Mouse (Mus musculus): ENCODE data around the gene Insr. TPM values are rescaled to one million over a fixed set of nuclear protein-coding genes. Genes with fewer than 3 reads are reported as not detected.
A peak's percentile ranks its signal among the peaks of the same experiment; 100 is the strongest.

Gene Insr
- polyA plus RNA-seq, 1 experiment from 2014 or later = 34.5 TPM

DNA sequence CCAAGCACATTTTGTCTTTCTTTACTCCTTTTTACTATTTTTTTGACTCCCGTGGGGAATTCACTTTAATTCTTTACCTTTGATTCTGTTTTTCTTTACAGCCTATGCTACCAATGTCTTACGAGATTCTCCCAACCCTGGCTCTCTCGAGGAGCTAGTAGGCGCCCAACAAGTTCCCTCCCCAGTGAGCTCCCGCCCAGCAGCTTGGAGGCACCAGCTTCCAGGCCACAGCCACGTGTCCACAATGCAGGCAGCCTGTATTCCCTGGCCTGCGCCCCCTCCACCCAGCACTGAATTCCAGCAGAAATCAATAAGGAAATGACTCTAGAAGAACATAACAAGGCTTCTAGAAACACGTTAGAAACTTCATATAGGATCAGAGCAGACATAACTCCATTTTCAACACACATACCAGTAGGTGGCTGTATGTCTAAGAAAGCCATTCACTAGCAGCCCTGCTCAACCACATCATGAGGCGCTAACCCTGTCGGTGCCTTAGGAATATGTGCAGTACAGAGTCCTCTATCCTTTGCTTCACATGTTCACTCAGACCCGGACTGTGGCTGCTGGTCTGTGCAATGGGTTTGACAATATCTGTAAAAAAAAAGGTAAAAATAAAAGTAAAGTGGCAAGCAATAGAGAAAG, 971 bp upstream of the Insr start:
- Histone ChIP-seq H3K9me3 (ENCODE audit: control insufficient read depth, low read length) (no peaks in the 10 kb centered on the region), H3K27me3 (replicated peaks; ENCODE audit: control insufficient read depth, insufficient read depth, low read length) (no peaks in the 10 kb centered on the region), H3K36me3 (ENCODE audit: control insufficient read depth, insufficient read depth, low read length) (no peaks in the 10 kb centered on the region), H3K27ac (ENCODE audit: low read depth, low read length) (no peak overlapping the region; the same call in 1 of the 2 replicates), H3K4me2 (peak overlapping the region; percentile 93), H3K4me3 (ENCODE audit: low read depth, low read length) (peak overlapping the region; percentile 85; the same call in 1 of the 2 replicates), H3K4me1 (replicated peaks; ENCODE audit: control insufficient read depth, insufficient read depth, low read length) (peaks cover 20% of the 10 kb centered on the region), H3K9ac (ENCODE audit: low read depth, low read length) (peak overlapping the region; percentile 57; the same call in 1 of the 2 replicates)
- no peak for ATAC-seq (replicated peaks; ENCODE audit: low FRiP score)
- peak; percentile 43 for DNase-seq (ENCODE audit: low spot score)
- 32% methylated on average over 11 of the region's 11 CpGs for WGBS

- Histone ChIP-seq H3K27ac (ENCODE audit: low read depth, low read length) (no peak overlapping the region), H3K4me3 (ENCODE audit: low read depth, low read length) (peak overlapping the region; percentile 85), H3K4me2 (peak overlapping the region; percentile 93), H3K27me3 (replicated peaks; ENCODE audit: control insufficient read depth, insufficient read depth, low read length) (no peaks in the 10 kb centered on the region), H3K4me1 (replicated peaks; ENCODE audit: control insufficient read depth, insufficient read depth, low read length) (peaks cover 20% of the 10 kb centered on the region), H3K36me3 (ENCODE audit: control insufficient read depth, insufficient read depth, low read length) (no peaks in the 10 kb centered on the region), H3K9me3 (ENCODE audit: control insufficient read depth, low read length) (no peaks in the 10 kb centered on the region), H3K9ac (ENCODE audit: low read depth, low read length) (peak overlapping the region; percentile 57; the same call in 1 of the 2 replicates)
- no peak for DNase-seq (ENCODE audit: low spot score)
- ATAC-seq (replicated peaks; ENCODE audit: low FRiP score) = no peak; the same call in 1 of the 2 replicates
- WGBS = 1% methylated on average over 18 of the region's 18 CpGs
These were observed 282 bp upstream of the Insr start for GRCm38 (mm10) chr8:3279721-3280077.

DNA sequence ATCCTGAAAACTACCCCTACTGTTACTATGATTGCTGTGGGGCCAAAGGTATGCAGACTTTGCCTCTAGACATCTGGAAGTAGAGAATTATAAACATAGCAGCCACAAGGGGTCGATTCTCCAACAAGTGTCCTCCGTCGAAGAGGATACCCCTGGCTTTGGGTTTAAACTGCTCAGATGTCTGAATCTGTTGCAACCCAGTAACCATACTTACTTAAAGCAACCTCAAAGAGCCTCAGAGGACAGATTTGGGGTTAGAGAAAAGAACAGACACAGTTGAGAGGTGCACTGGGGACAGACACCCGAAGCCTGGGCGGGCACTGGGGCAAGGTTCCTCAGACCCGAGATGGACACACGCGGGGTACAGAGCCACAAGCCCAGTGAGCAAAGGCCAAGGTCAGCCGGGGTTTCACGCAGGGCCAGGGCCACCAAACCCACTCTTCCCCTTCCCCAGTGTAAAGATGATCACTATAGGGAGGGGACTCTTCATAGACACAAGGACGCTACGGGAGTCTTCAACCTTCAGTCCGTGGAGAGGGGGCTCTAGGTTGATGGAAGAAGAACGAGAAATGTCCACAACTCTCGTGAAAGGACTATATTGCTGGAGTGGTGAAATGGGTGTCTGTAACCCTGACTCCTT, 1.1 kb downstream of the Insr start:
- peak; percentile 5; the same call in 1 of the 2 replicates for ATAC-seq (replicated peaks; ENCODE audit: low FRiP score)
- H3K4me3 ChIP-seq (ENCODE audit: low read depth, low read length) = peak overlapping the region; percentile 85

GRCm38 (mm10) chr8:3277266-3277665, 2.2 kb downstream of the Insr start:
- peak overlapping the region; percentile 93 for H3K4me2 ChIP-seq
- no peak overlapping the region for H3K27ac ChIP-seq (ENCODE audit: low read depth, low read length)
- H3K36me3 ChIP-seq (ENCODE audit: control insufficient read depth, insufficient read depth, low read length) = no peaks in the 10 kb centered on the region
- ATAC-seq (replicated peaks; ENCODE audit: low FRiP score) (no peak), DNase-seq (ENCODE audit: low spot score) (no peak)
- H3K4me1 ChIP-seq (replicated peaks; ENCODE audit: control insufficient read depth, insufficient read depth, low read length) = peaks cover 20% of the 10 kb centered on the region
- 93% methylated on average over 9 of the region's 9 CpGs for WGBS
- H3K9me3 ChIP-seq (ENCODE audit: control insufficient read depth, low read length) = no peaks in the 10 kb centered on the region
- peak overlapping the region; percentile 85; the same call in 1 of the 2 replicates for H3K4me3 ChIP-seq (ENCODE audit: low read depth, low read length)
- H3K27me3 ChIP-seq (replicated peaks; ENCODE audit: control insufficient read depth, insufficient read depth, low read length) = no peaks in the 10 kb centered on the region
- no peak overlapping the region for H3K9ac ChIP-seq (ENCODE audit: low read depth, low read length)

More for the DNA sequence above, 1.1 kb downstream of the Insr start:
- H3K9ac ChIP-seq (ENCODE audit: low read depth, low read length) = peak overlapping the region; percentile 97
- no peak for DNase-seq (ENCODE audit: low spot score)
- no peaks in the 10 kb centered on the region for H3K36me3 ChIP-seq (ENCODE audit: control insufficient read depth, insufficient read depth, low read length)
- WGBS = 34% methylated on average over 15 of the region's 15 CpGs
- no peaks in the 10 kb centered on the region for H3K9me3 ChIP-seq (ENCODE audit: control insufficient read depth, low read length)
- no peak overlapping the region for H3K27ac ChIP-seq (ENCODE audit: low read depth, low read length)
- H3K27me3 ChIP-seq (replicated peaks; ENCODE audit: control insufficient read depth, insufficient read depth, low read length) = no peaks in the 10 kb centered on the region
- H3K4me2 ChIP-seq = peak overlapping the region; percentile 93
- peaks cover 20% of the 10 kb centered on the region for H3K4me1 ChIP-seq (replicated peaks; ENCODE audit: control insufficient read depth, insufficient read depth, low read length)

DNA sequence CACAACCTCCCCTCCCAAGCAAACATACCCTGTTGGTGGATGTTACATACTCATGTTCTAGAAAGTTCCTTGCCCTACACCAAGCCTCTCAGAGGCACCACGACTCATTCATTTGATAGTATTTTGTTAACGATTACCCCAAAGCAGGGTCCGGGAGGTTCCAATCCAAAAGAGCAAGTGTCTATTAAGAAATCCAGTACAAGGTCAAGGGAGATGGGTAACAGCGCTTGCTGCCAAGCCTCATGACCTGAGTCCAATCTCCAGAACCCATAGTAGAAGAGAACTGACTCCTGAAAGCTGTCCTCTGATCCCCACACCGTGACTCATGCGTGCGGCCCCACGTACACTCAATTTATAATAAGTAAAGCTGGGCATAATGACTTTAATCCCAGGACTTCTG, 3.4 kb downstream of the Insr start:
- H3K9me3 ChIP-seq (ENCODE audit: control insufficient read depth, low read length) = no peaks in the 10 kb centered on the region
- ATAC-seq (replicated peaks; ENCODE audit: low FRiP score) (no peak), DNase-seq (ENCODE audit: low spot score) (no peak)
- 96% methylated on average over 8 of the region's 8 CpGs for WGBS
- H3K9ac ChIP-seq (ENCODE audit: low read depth, low read length) = no peak overlapping the region
- no peak overlapping the region for H3K27ac ChIP-seq (ENCODE audit: low read depth, low read length)
- H3K4me1 ChIP-seq (replicated peaks; ENCODE audit: control insufficient read depth, insufficient read depth, low read length) = peaks cover 20% of the 10 kb centered on the region
- H3K36me3 ChIP-seq (ENCODE audit: control insufficient read depth, insufficient read depth, low read length) = no peaks in the 10 kb centered on the region
- no peak overlapping the region for H3K4me2 ChIP-seq
- no peaks in the 10 kb centered on the region for H3K27me3 ChIP-seq (replicated peaks; ENCODE audit: control insufficient read depth, insufficient read depth, low read length)
- H3K4me3 ChIP-seq (ENCODE audit: low read depth, low read length) = no peak overlapping the region

DNA sequence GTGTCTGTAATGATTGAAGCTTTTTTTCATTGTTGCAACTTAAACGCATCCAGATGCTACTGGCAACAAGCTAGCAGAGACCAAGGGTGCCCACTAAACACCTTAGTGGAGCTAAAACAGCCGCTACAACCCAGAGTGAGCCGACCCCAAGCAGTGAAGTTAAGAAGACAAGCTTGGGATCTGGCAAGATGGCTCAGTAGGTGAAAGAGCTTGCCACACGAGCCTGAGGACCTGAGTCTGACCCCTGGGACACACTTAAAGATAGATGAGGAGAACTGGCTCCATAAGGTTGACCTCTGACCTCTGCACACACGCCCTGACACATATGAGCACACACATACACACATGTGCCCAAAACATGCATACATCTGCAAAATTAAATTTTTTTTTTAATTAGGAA, 4.2 kb downstream of the Insr start:
- H3K4me1 ChIP-seq (replicated peaks; ENCODE audit: control insufficient read depth, insufficient read depth, low read length) = peaks cover 18% of the 10 kb centered on the region
- no peaks in the 10 kb centered on the region for H3K27me3 ChIP-seq (replicated peaks; ENCODE audit: control insufficient read depth, insufficient read depth, low read length)
- WGBS = 77% methylated on average over 5 of the region's 5 CpGs

DNA sequence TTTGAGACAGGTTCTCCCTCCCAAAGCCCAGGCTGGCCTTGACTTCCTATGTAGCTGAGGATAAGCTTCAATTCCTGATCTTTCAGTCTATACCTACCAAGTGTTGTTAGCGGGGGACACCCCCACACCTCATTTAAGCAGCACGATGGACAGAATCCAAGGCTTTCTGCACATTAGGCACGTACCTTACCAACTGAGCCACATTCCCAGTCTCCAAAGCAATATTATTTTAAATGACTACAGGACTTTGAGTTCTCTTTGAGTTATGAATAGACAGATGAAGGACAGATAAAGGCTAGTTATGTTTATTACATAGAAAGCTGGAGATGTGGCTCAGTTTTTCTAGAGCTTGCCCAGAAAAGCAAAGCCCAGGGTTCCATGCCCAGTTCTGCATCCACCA, 5.6 kb downstream of the Insr start:
- no peaks in the 10 kb centered on the region for H3K36me3 ChIP-seq (ENCODE audit: control insufficient read depth, insufficient read depth, low read length)
- no peak overlapping the region for H3K9ac ChIP-seq (ENCODE audit: low read depth, low read length)
- H3K4me3 ChIP-seq (ENCODE audit: low read depth, low read length) = no peak overlapping the region
- H3K4me1 ChIP-seq (replicated peaks; ENCODE audit: control insufficient read depth, insufficient read depth, low read length) = peaks cover 18% of the 10 kb centered on the region
- no peak overlapping the region for H3K4me2 ChIP-seq
- no peaks in the 10 kb centered on the region for H3K9me3 ChIP-seq (ENCODE audit: control insufficient read depth, low read length)
- DNase-seq (ENCODE audit: low spot score) = no peak
- H3K27me3 ChIP-seq (replicated peaks; ENCODE audit: control insufficient read depth, insufficient read depth, low read length) = no peaks in the 10 kb centered on the region
- H3K27ac ChIP-seq (ENCODE audit: low read depth, low read length) = no peak overlapping the region
- no peak for ATAC-seq (replicated peaks; ENCODE audit: low FRiP score)
- whole genome bisulfite sequencing = 97% methylated on average over 3 of the region's 3 CpGs

More for the DNA sequence above, 4.2 kb downstream of the Insr start:
- Histone ChIP-seq H3K4me3 (ENCODE audit: low read depth, low read length) (no peak overlapping the region), H3K27ac (ENCODE audit: low read depth, low read length) (no peak overlapping the region), H3K4me2 (no peak overlapping the region), H3K9ac (ENCODE audit: low read depth, low read length) (no peak overlapping the region), H3K36me3 (ENCODE audit: control insufficient read depth, insufficient read depth, low read length) (no peaks in the 10 kb centered on the region), H3K9me3 (ENCODE audit: control insufficient read depth, low read length) (no peaks in the 10 kb centered on the region)
- no peak for DNase-seq (ENCODE audit: low spot score)
- no peak for ATAC-seq (replicated peaks; ENCODE audit: low FRiP score)

- DNase-seq (ENCODE audit: low spot score) (no peak), ATAC-seq (replicated peaks; ENCODE audit: low FRiP score) (peak; percentile 42)
- H3K9me3 ChIP-seq (ENCODE audit: control insufficient read depth, low read length) = no peaks in the 10 kb centered on the region
- H3K4me2 ChIP-seq = no peak overlapping the region
- H3K27ac ChIP-seq (ENCODE audit: low read depth, low read length) = no peak overlapping the region
- H3K4me1 ChIP-seq (replicated peaks; ENCODE audit: control insufficient read depth, insufficient read depth, low read length) = peaks cover 17% of the 10 kb centered on the region
- no peak overlapping the region for H3K9ac ChIP-seq (ENCODE audit: low read depth, low read length)
- 51% methylated on average over 3 of the region's 3 CpGs for WGBS
- no peaks in the 10 kb centered on the region for H3K27me3 ChIP-seq (replicated peaks; ENCODE audit: control insufficient read depth, insufficient read depth, low read length)
- H3K36me3 ChIP-seq (ENCODE audit: control insufficient read depth, insufficient read depth, low read length) = peaks cover 4% of the 10 kb centered on the region; the same call in 1 of the 2 replicates
- H3K4me3 ChIP-seq (ENCODE audit: low read depth, low read length) = no peak overlapping the region
These were observed 12.0 kb downstream of the Insr start for GRCm38 (mm10) chr8:3267449-3267761.

Data from liver, embryonic 11.5 days (tissue).